Mouse (Mus musculus): Measurements from ENCODE around the gene Rabgap1l.

Gene Rabgap1l

DNA sequence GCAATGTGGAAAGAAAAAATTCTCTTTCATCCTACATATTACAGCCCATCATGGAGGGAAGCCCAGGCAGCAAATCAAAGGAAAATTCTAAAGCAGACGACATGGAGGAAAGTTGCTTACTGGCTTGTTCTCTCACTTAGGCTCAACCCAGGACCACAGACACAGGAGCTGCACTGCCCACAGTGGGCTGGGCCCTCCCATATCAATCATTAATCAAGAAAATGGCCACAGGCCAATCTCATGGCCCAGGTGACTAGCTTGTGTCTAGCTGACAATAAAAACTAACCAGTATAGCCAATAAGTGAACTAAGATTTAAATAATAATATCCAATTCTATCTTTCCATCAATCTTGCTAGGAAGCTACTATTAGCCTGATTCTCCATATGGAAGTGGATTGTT, 8.9 kb downstream of the Rabgap1l start:
- Histone ChIP-seq H3K27me3 (ENCODE audit: insufficient read depth, low read length) (no peaks in the 10 kb centered on the region), H3K4me3 (replicated peaks; ENCODE audit: low read length) (no peak overlapping the region), H3K4me1 (replicated peaks; ENCODE audit: low read depth, low read length) (no peaks in the 10 kb centered on the region), H3K9me3 (ENCODE audit: low read length) (no peaks in the 10 kb centered on the region), H3K36me3 (ENCODE audit: insufficient read depth, low read length) (no peaks in the 10 kb centered on the region)
- TF ChIP-seq CTCF (conservative IDR thresholded peaks at IDR 0.05; ENCODE audit: low read length) (no peak), NANOG (IDR thresholded peaks at IDR 0.05; ENCODE audit: borderline replicate concordance, low read length) (no peak), POU5F1 (IDR thresholded peaks at IDR 0.05; ENCODE audit: borderline replicate concordance, low read length) (no peak)

DNA sequence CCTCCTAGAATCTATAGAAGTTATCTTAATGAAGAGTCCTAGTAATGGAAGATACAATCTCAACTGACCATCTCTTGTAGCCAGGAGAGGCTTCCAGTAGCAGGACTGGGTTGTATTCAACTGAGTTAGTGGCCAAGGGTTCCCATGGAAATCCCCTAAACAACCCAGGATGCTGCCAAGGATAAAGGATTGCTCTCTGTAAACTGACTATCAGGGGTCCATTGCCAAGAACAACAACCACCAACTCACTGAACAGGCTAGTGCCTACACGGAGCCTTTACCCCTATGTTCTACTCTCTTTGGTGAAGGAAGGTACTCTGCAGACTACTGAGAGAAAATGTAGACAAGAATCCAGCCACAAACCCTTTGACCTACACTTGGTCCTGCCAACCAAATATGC, 18.8 kb downstream of the Rabgap1l start:
- no peaks in the 10 kb centered on the region for H3K4me1 ChIP-seq (replicated peaks; ENCODE audit: low read depth, low read length)
- TF ChIP-seq NANOG (IDR thresholded peaks at IDR 0.05; ENCODE audit: borderline replicate concordance, low read length) (no peak), CTCF (conservative IDR thresholded peaks at IDR 0.05; ENCODE audit: low read length) (no peak), POU5F1 (IDR thresholded peaks at IDR 0.05; ENCODE audit: borderline replicate concordance, low read length) (no peak)
- H3K36me3 ChIP-seq (ENCODE audit: insufficient read depth, low read length) = no peaks in the 10 kb centered on the region
- H3K27me3 ChIP-seq (ENCODE audit: insufficient read depth, low read length) = no peaks in the 10 kb centered on the region
- peaks cover 14% of the 10 kb centered on the region; the same call in 1 of the 2 replicates for H3K9me3 ChIP-seq (ENCODE audit: low read length)
- no peak overlapping the region for H3K4me3 ChIP-seq (replicated peaks; ENCODE audit: low read length)

DNA sequence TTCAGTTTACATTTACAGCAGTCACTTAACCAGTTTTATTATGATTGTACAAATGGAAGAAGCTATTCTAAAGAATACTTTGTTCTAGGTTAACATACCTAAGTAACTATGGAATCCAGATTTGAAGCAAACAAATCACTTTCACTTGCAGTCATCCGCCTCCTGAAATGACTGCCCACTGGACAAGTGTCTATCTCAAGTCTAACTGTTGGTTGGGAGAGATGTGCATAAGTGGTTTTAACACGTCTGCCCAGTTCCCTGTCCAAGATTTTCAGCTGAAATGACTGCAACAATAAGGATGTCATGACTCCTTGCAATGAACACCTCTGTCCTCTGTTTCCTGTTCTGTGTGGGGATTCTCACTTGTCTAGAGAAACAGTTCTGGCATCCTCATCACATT, 27.4 kb downstream of the Rabgap1l start:
- Histone ChIP-seq H3K4me3 (replicated peaks; ENCODE audit: low read length) (no peak overlapping the region), H3K27me3 (ENCODE audit: insufficient read depth, low read length) (no peaks in the 10 kb centered on the region), H3K4me1 (replicated peaks; ENCODE audit: low read depth, low read length) (no peaks in the 10 kb centered on the region), H3K36me3 (ENCODE audit: insufficient read depth, low read length) (no peaks in the 10 kb centered on the region), H3K9me3 (ENCODE audit: low read length) (peaks cover 9% of the 10 kb centered on the region)
- no peak for TF ChIP-seq CTCF (conservative IDR thresholded peaks at IDR 0.05; ENCODE audit: low read length)
- no peak for TF ChIP-seq NANOG (IDR thresholded peaks at IDR 0.05; ENCODE audit: borderline replicate concordance, low read length)
- TF ChIP-seq POU5F1 (IDR thresholded peaks at IDR 0.05; ENCODE audit: borderline replicate concordance, low read length) = no peak

DNA sequence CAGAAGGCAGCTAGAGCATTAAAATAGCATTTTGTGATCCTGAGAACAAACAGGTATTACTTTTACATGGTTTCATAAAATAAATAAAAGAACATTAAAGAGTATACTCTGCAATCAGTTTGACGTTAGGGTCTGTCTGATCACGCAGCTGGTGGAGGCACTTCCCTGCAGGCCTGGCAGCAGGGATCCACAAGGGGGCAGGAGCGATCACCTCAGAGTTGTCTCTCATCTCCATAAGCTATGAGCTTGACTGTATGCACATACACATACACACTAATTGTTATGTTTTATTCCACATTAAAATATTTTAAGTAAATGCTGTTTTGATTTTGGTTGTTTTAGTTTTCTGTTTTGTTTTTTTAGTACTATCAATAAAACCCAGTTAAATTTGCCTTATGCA, 34.8 kb downstream of the Rabgap1l start:
- TF ChIP-seq CTCF (conservative IDR thresholded peaks at IDR 0.05; ENCODE audit: low read length) (peak; percentile 74), NANOG (IDR thresholded peaks at IDR 0.05; ENCODE audit: borderline replicate concordance, low read length) (no peak)
- Histone ChIP-seq H3K4me1 (replicated peaks; ENCODE audit: low read depth, low read length) (no peaks in the 10 kb centered on the region), H3K36me3 (ENCODE audit: insufficient read depth, low read length) (no peaks in the 10 kb centered on the region), H3K4me3 (replicated peaks; ENCODE audit: low read length) (no peak overlapping the region), H3K27me3 (ENCODE audit: insufficient read depth, low read length) (no peaks in the 10 kb centered on the region), H3K9me3 (ENCODE audit: low read length) (no peaks in the 10 kb centered on the region)

DNA sequence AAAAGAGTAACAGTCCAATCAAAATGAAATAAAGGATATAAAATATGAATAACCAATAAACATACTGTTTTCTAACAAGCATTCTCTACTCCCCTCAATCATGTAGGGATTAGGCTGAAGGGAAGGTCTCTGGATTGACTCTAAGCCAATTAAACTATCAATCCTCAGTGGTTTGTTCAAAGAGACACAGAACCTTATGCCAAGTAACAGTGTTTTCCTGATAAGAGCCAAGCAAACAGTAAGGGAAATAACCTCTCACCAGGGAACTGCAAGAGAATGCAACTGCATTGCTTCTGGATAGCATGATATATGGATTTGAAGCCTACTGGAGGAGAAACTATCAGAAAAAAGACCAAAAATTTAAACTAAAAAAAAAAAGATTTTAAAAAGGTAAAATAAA, 37.7 kb downstream of the Rabgap1l start:
- H3K36me3 ChIP-seq (ENCODE audit: insufficient read depth, low read length) = no peaks in the 10 kb centered on the region
- H3K27me3 ChIP-seq (ENCODE audit: insufficient read depth, low read length) = no peaks in the 10 kb centered on the region
- no peaks in the 10 kb centered on the region for H3K9me3 ChIP-seq (ENCODE audit: low read length)
- no peak overlapping the region for H3K4me3 ChIP-seq (replicated peaks; ENCODE audit: low read length)
- TF ChIP-seq CTCF (conservative IDR thresholded peaks at IDR 0.05; ENCODE audit: low read length) (no peak), POU5F1 (IDR thresholded peaks at IDR 0.05; ENCODE audit: borderline replicate concordance, low read length) (no peak), NANOG (IDR thresholded peaks at IDR 0.05; ENCODE audit: borderline replicate concordance, low read length) (no peak)
- H3K4me1 ChIP-seq (replicated peaks; ENCODE audit: low read depth, low read length) = no peaks in the 10 kb centered on the region

DNA sequence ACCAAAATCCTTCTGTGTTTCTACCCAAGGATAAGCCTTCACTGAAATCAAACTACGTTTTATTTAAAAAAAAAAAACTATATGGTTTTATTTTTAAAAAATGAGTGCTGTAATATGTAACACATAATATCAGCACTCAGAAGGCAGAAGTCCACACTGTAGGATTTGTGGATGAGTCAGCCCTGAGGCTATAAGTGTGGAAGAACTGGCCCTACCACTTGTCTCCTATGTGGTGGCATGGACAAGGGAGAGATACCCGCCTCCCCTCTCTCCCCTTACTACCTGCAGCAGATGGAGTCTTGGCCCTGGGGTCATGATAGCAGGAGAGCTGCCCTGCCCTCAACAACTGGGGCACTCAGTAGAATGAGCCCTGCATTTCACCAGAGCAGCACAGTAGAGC, 42.4 kb downstream of the Rabgap1l start:
- H3K4me1 ChIP-seq (replicated peaks; ENCODE audit: low read depth, low read length) = peaks cover 9% of the 10 kb centered on the region
- no peaks in the 10 kb centered on the region for H3K36me3 ChIP-seq (ENCODE audit: insufficient read depth, low read length)
- no peak overlapping the region for H3K4me3 ChIP-seq (replicated peaks; ENCODE audit: low read length)
- H3K9me3 ChIP-seq (ENCODE audit: low read length) = no peaks in the 10 kb centered on the region
- no peak for TF ChIP-seq CTCF (conservative IDR thresholded peaks at IDR 0.05; ENCODE audit: low read length)
- TF ChIP-seq NANOG (IDR thresholded peaks at IDR 0.05; ENCODE audit: borderline replicate concordance, low read length) = no peak
- TF ChIP-seq POU5F1 (IDR thresholded peaks at IDR 0.05; ENCODE audit: borderline replicate concordance, low read length) = no peak
- H3K27me3 ChIP-seq (ENCODE audit: insufficient read depth, low read length) = no peaks in the 10 kb centered on the region

DNA sequence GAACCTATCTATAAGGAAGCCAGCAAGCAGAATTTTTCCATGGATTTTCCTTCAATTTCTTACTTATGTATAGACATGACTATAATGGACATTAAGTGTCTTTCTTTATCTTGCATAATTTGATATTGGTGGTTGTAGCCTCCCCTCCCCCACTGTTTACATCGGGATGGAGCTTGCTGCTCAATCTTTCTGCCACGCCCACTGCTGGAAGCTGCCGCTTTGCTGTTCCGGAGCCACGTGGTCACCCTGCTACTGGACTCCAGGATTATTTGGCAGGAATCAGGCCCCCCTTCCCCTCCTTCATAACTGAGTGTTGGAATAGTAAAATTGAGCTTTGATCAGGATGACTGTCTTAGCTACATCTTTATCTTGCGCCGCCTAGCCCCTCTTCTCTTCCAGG, 46.2 kb downstream of the Rabgap1l start:
- no peaks in the 10 kb centered on the region for H3K27me3 ChIP-seq (ENCODE audit: insufficient read depth, low read length)
- H3K4me3 ChIP-seq (replicated peaks; ENCODE audit: low read length) = no peak overlapping the region
- no peaks in the 10 kb centered on the region for H3K9me3 ChIP-seq (ENCODE audit: low read length)
- TF ChIP-seq NANOG (IDR thresholded peaks at IDR 0.05; ENCODE audit: borderline replicate concordance, low read length) (no peak), POU5F1 (IDR thresholded peaks at IDR 0.05; ENCODE audit: borderline replicate concordance, low read length) (no peak), CTCF (conservative IDR thresholded peaks at IDR 0.05; ENCODE audit: low read length) (no peak)
- H3K4me1 ChIP-seq (replicated peaks; ENCODE audit: low read depth, low read length) = peaks cover 9% of the 10 kb centered on the region
- H3K36me3 ChIP-seq (ENCODE audit: insufficient read depth, low read length) = no peaks in the 10 kb centered on the region

DNA sequence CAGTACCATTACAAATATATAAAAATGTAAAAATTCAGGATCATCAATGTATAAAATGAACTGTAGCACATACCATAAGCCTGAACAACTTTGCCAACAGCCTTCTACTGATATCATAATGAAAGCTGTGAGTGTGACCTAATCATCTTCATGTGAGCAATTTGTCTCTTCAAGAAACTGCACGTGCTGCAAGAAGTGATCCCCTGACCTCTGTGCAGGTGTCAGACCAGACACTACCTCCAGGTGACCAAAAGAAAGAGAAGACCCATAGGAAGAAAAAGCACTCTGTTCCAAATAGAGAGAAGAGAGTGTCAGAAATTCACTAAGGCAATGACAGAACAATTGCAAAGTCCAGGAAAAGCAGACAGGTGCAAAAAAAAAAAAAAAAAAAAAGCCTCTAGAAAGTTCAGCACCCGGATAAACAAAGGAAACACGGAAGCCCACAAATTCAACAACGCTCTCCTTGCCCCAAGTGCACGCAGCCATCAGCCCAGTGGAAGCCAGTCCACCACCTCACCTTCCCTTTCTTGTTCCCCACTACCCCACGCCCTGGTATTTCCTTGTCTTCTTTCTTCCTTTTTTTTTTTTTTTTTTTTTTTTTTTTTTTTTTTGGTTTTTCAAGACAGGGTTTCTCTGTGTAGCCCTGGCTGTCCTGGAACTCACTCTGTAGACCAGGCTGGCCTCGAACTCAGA, 47.6 kb downstream of the Rabgap1l start:
- H3K4me3 ChIP-seq (replicated peaks; ENCODE audit: low read length) = no peak overlapping the region
- H3K27me3 ChIP-seq (ENCODE audit: insufficient read depth, low read length) = no peaks in the 10 kb centered on the region
- TF ChIP-seq CTCF (conservative IDR thresholded peaks at IDR 0.05; ENCODE audit: low read length) = no peak
- TF ChIP-seq POU5F1 (IDR thresholded peaks at IDR 0.05; ENCODE audit: borderline replicate concordance, low read length) = no peak
- TF ChIP-seq NANOG (IDR thresholded peaks at IDR 0.05; ENCODE audit: borderline replicate concordance, low read length) = no peak
- H3K36me3 ChIP-seq (ENCODE audit: insufficient read depth, low read length) = no peaks in the 10 kb centered on the region
- no peaks in the 10 kb centered on the region for H3K9me3 ChIP-seq (ENCODE audit: low read length)
- H3K4me1 ChIP-seq (replicated peaks; ENCODE audit: low read depth, low read length) = peaks cover 11% of the 10 kb centered on the region

DNA sequence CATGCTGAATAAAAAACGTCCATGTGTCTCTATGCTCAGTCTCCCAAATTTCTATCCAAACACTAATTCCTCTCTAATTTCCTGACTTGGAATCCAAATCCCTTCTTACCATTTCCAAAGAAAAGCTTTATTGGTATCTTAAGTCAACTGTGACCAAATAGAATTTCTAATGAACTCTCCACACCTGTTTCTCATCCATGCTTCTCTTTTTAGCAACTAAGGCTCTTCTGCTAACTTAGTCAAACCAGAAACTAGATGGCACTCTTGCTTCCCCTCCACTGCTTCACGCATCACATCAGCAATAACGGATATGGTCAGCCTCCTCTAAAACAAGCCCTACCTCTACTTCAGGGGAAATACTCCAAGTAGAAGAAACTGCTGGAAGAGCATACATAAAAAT, 49.0 kb downstream of the Rabgap1l start:
- Histone ChIP-seq H3K4me1 (replicated peaks; ENCODE audit: low read depth, low read length) (peaks cover 11% of the 10 kb centered on the region), H3K4me3 (replicated peaks; ENCODE audit: low read length) (no peak overlapping the region), H3K27me3 (ENCODE audit: insufficient read depth, low read length) (no peaks in the 10 kb centered on the region), H3K9me3 (ENCODE audit: low read length) (no peaks in the 10 kb centered on the region), H3K36me3 (ENCODE audit: insufficient read depth, low read length) (no peaks in the 10 kb centered on the region)
- TF ChIP-seq NANOG (IDR thresholded peaks at IDR 0.05; ENCODE audit: borderline replicate concordance, low read length) (no peak), POU5F1 (IDR thresholded peaks at IDR 0.05; ENCODE audit: borderline replicate concordance, low read length) (no peak), CTCF (conservative IDR thresholded peaks at IDR 0.05; ENCODE audit: low read length) (no peak)

Data from E14TG2a.4 (cell line).